Mouse (Mus musculus) spleen, adult 2 months (tissue): ENCODE measurements at regions not wholly inside any gene's neighbourhood (a gene's known extent, or its start where the extent isn't known, plus 50 kb on each side); places are given as distances from the start of the nearest gene placed in this dataset.

Experiments
- CTCF ChIP-seq: fragments of 200-500 bp; IDR thresholded peaks from 2 replicates; pipeline ENCODE4 v1.5.1; 2011; ENCODE audit warnings: mild to moderate bottlenecking, inconsistent platforms; ENCODE audit not compliant: insufficient read depth, insufficient read length, insufficient replicate concordance; ENCODE audit errors: extremely low read depth
- POLR2A ChIP-seq: fragments of 200-500 bp; IDR thresholded peaks from 2 replicates; pipeline ENCODE4 v1.6.1; 2011; ENCODE audit warnings: low read depth, low read length, inconsistent platforms

DNA sequence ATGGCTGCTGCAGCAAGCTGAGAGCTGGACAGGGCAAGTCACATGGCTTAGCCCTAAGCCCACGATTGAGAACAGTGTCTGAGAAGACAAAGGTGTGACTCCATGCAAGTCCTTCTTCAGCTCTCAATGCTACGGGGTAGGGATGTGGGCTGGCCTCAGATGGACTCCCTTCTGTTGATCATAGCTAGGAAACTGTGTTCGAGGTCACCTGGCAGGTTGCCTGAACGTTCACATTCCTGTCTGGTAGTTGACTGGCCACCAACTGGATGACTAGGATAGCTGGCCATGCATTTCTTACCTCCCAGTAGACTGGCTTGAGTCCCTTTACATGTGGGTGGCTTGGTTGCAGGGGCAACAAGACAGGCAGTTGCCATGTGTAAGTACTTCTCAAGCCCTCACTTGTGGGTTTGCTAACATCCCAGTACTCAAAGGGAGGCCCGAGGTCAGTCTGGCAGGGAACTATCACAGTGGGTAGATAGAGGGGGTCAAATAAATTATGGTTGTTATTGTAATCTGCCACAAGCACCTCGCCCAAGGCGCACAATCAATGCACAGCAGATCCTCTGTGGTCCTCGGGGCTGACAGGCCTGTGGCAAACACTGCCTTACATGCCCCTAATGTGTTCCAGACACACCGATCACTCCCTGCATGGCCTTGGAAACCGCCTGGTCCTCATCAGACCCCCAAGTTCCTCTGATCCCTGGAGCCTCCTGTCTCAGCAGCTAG, 107.5 kb downstream of the Tex36 start:
- TF ChIP-seq CTCF: no peak
- TF ChIP-seq POLR2A: no peak
